In the genomic region with DNA sequence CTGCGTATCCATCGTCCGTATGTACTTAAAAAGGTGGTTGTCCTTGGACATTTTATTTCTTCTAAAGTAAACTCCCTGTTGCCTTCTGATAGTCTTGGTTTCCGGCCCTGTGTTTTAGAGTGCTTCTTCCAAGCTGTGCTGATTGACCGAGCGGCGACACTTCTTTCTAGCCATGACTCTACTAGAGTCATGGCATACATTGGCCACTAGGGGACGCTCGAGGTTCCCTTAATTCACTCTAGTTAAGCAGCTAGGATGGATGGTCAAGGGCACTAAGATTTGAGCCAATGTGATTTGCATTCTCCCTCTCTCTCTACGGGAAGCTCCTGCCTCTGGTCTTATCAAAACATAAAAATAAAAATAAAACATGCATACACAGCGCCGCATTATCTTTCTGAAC, we compare ENCODE assay signal across 8 mouse cellular contexts. TPM values are rescaled to one million over a fixed set of nuclear protein-coding genes. Genes with fewer than 3 reads are reported as not detected.
A peak's percentile ranks its signal among the peaks of the same experiment; 100 is the strongest.
DNase-seq lines count a peak whose midpoint lies in the region; ATAC-seq and TF ChIP-seq lines count a peak whose summit lies in the region.

No protein-coding gene starts in this region.

- peak; percentile 81 to 99 for TF ChIP-seq CTCF in CH12.LX (conservative IDR thresholded peaks at IDR 0.05 in 1 of 2, IDR thresholded peaks at IDR 0.05 in 1 of 2; ENCODE audit: low read depth in 2 of 2, low read length in 2 of 2)
- peak; percentile 77 for TF ChIP-seq CTCF in forebrain, postnatal 0 days (IDR thresholded peaks at IDR 0.05; ENCODE audit: low read depth)
- peak; percentile 97 for TF ChIP-seq CTCF in layer of hippocampus, adult 2 months (conservative IDR thresholded peaks at IDR 0.05)

- H3K4me2 ChIP-seq in heart, embryonic 12.5 days: no peak overlapping the region
- H3K4me2 ChIP-seq in CH12.LX (ENCODE audit: insufficient read depth, low read depth, poor library complexity, severe bottlenecking): no peak overlapping the region
- H3K4me2 ChIP-seq in forebrain, postnatal 0 days (ENCODE audit: low read depth): no peak overlapping the region

- TF ChIP-seq EP300 in CH12.LX (IDR thresholded peaks at IDR 0.05; ENCODE audit: low read length): no peak

- TF ChIP-seq POLR2A in CH12.LX (IDR thresholded peaks at IDR 0.05; ENCODE audit: low read depth, low read length): no peak

- peaks cover 4% of the 10 kb centered on the region; the same call in 1 of the 2 replicates for H3K27me3 ChIP-seq in heart, embryonic 12.5 days (replicated peaks)
- H3K27me3 ChIP-seq in CH12.LX (replicated peaks): no peaks in the 10 kb centered on the region
- H3K27me3 ChIP-seq in forebrain, postnatal 0 days (ENCODE audit: insufficient read depth, low read length): no peaks in the 10 kb centered on the region

- 0 out of 2 replicates have a peak, but pooled peaks cover 4% of the 10 kb centered on the region for H3K4me1 ChIP-seq in heart, embryonic 12.5 days (replicated peaks)
- H3K4me1 ChIP-seq in CH12.LX (ENCODE audit: control insufficient read depth in 1 of 2, insufficient read depth in 2 of 2): no peaks in the 10 kb centered on the region
- no peaks in the 10 kb centered on the region for H3K4me1 ChIP-seq in forebrain, postnatal 0 days (ENCODE audit: insufficient read depth)

- 45% methylated on average over 12 of the region's 12 CpGs for WGBS in heart, embryonic 12.5 days
- WGBS in forebrain, postnatal 0 days: 47% methylated on average over 12 of the region's 12 CpGs

- no peak overlapping the region for H3K4me3 ChIP-seq in heart, embryonic 12.5 days
- H3K4me3 ChIP-seq in CH12.LX (replicated peaks in 1 of 3; ENCODE audit: low read depth in 2 of 3, low read length in 2 of 3, poor library complexity in 1 of 3): no peak overlapping the region
- H3K4me3 ChIP-seq in forebrain, postnatal 0 days (ENCODE audit: low read depth, low read length): no peak overlapping the region
- no peak overlapping the region for H3K4me3 ChIP-seq in layer of hippocampus, adult 2 months

- no peak for ATAC-seq in heart, embryonic 12.5 days (ENCODE audit: insufficient number of reproducible peaks, low FRiP score)
- no peak for ATAC-seq in forebrain, postnatal 0 days

- H3K9ac ChIP-seq in heart, embryonic 12.5 days: no peak overlapping the region
- no peak overlapping the region for H3K9ac ChIP-seq in CH12.LX (ENCODE audit: insufficient read depth, low read depth)
- no peak overlapping the region for H3K9ac ChIP-seq in forebrain, postnatal 0 days

- H3K9me3 ChIP-seq in heart, embryonic 12.5 days (replicated peaks): no peaks in the 10 kb centered on the region
- no peaks in the 10 kb centered on the region for H3K9me3 ChIP-seq in CH12.LX (replicated peaks; ENCODE audit: low read length)
- H3K9me3 ChIP-seq in forebrain, postnatal 0 days (ENCODE audit: low read length): no peaks in the 10 kb centered on the region

- no peaks in the 10 kb centered on the region for H3K79me2 ChIP-seq in CH12.LX (replicated peaks; ENCODE audit: control insufficient read depth, extremely low read depth, insufficient read depth, poor library complexity, severe bottlenecking)

- peak; percentile 52 for DNase-seq in heart, adult 8-10 months (ENCODE audit: low spot score)
- DNase-seq in CH12.LX (ENCODE audit: extremely low read depth): peak; percentile 58
- DNase-seq in c-Kit-positive CD71-negative TER-119-negative erythroid progenitor cells, embryonic 14.5 days (ENCODE audit: low read depth): peak; percentile 50
- peak; percentile 48 for DNase-seq in forebrain, postnatal 0 days
- peak; percentile 37 to 70 for DNase-seq in layer of hippocampus, adult 2 months (ENCODE audit: low spot score in 2 of 2)
- peak; percentile 72 for DNase-seq in lung, postnatal 14 days
- DNase-seq in spleen, postnatal 14 days (ENCODE audit: low spot score in 2 of 2): peak; percentile 19 to 31

- no peak overlapping the region for H3K27ac ChIP-seq in heart, embryonic 12.5 days (ENCODE audit: poor library complexity, severe bottlenecking)
- no peak overlapping the region for H3K27ac ChIP-seq in CH12.LX (ENCODE audit: insufficient read depth, low read depth)
- H3K27ac ChIP-seq in forebrain, postnatal 0 days (ENCODE audit: low read depth, low read length): no peak overlapping the region
- H3K27ac ChIP-seq in layer of hippocampus, adult 2 months: no peak overlapping the region

- dilution Hi-C loops in CH12.LX (cut with MboI; ENCODE audit: extremely low pct_ligation_motif_present, extremely low pct_unique_long_range_greater_than_20kb, low sequenced_read_pairs): no loop called here

- peak; percentile 77 for TF ChIP-seq RAD21 in CH12.LX (IDR thresholded peaks at IDR 0.05; ENCODE audit: low read depth, low read length)

- in situ Hi-C loops in CH12.LX (cut with MboI; ENCODE audit: low pct_ligation_motif_present, low pct_unique_long_range_greater_than_20kb, low sequenced_read_pairs): loop anchor here (10.0 kb wide), 1 partner anchor 333 kb away; no protein-coding TSS in a partner anchor

- H3K36me3 ChIP-seq in heart, embryonic 12.5 days: no peaks in the 10 kb centered on the region
- H3K36me3 ChIP-seq in CH12.LX (replicated peaks in 1 of 2; ENCODE audit: control insufficient read depth in 1 of 2, insufficient read depth in 1 of 2, low read length in 1 of 2): no peaks in the 10 kb centered on the region
- H3K36me3 ChIP-seq in forebrain, postnatal 0 days (ENCODE audit: insufficient read depth): no peaks in the 10 kb centered on the region

TF ChIP-seq in CH12.LX, 34 proteins besides CTCF, POLR2A, EP300 and RAD21:
- TF ChIP-seq BHLHE40 (IDR thresholded peaks at IDR 0.05; ENCODE audit: low read depth, low read length) (no peak), ELF1 (IDR thresholded peaks at IDR 0.05; ENCODE audit: low read depth, low read length) (no peak), ZNF384 (IDR thresholded peaks at IDR 0.05; ENCODE audit: low read depth, low read length) (no peak), SIN3A (IDR thresholded peaks at IDR 0.05; ENCODE audit: low read length) (no peak), JUN (IDR thresholded peaks at IDR 0.05; ENCODE audit: insufficient read depth, low read depth, low read length) (no peak), KAT2A (IDR thresholded peaks at IDR 0.05; ENCODE audit: insufficient replicate concordance, low read length) (no peak), USF2 (conservative IDR thresholded peaks at IDR 0.05; ENCODE audit: low read depth, low read length) (no peak), CHD1 (IDR thresholded peaks at IDR 0.05; ENCODE audit: low read depth, low read length) (no peak), IRF4 (IDR thresholded peaks at IDR 0.05; ENCODE audit: low read depth, low read length) (no peak), ZC3H11A (IDR thresholded peaks at IDR 0.05; ENCODE audit: low read depth, low read length) (peak; percentile 30; the same call in 1 of the 2 replicates), HCFC1 (IDR thresholded peaks at IDR 0.05; ENCODE audit: low read depth, low read length) (no peak), MYC (IDR thresholded peaks at IDR 0.05; ENCODE audit: low read depth, low read length) (no peak), NELFE (IDR thresholded peaks at IDR 0.05; ENCODE audit: low read depth, low read length) (no peak), SMC3 (IDR thresholded peaks at IDR 0.05; ENCODE audit: low read depth, low read length) (peak; percentile 81), USF1 (IDR thresholded peaks at IDR 0.05; ENCODE audit: low read depth, low read length) (no peak), TCF12 (IDR thresholded peaks at IDR 0.05; ENCODE audit: low read depth, low read length) (no peak), RCOR1 (conservative IDR thresholded peaks at IDR 0.05; ENCODE audit: low read depth, low read length) (no peak), MXI1 (IDR thresholded peaks at IDR 0.05; ENCODE audit: low read depth, low read length) (no peak)

RNA-seq across cellular contexts. Expression of a gene that starts 44.7 kb away (rescaled TPM):
- 10 to 100 TPM; 18.3 to 22.9 (median 22.5) TPM for total RNA-seq in heart, adult 8-10 months (2022)
- 60.6 and 63.5 TPM in 2 replicates for polyA plus RNA-seq in heart, embryonic 12.5 days (2016; fragmentation: Nextera tagmentation; extraction: Ambion mirVana)
- 24.1 and 26.1 TPM in 2 replicates for total RNA-seq in CH12.LX (2012; rRNA removed)
- 22.3 and 24.2 TPM in 2 replicates for total RNA-seq in CH12.LX (2014; rRNA removed)
- polyA plus RNA-seq in CH12.LX (2012; ENCODE audit: insufficient read length, low read depth): 14.4 TPM in 2 replicates
- 60.2 and 67.6 TPM in 2 replicates for total RNA-seq in forebrain, postnatal 0 days (2014; rRNA removed)
- 42.3 and 49.7 TPM in 2 replicates for polyA plus RNA-seq in forebrain, postnatal 0 days (2015; fragmentation: Nextera tagmentation; extraction: Ambion mirVana)
- 10 to 100 TPM; 62.8 to 67.1 TPM for total RNA-seq in layer of hippocampus, adult 2 months (2021)
